Mouse (Mus musculus): Measurements from ENCODE around the gene Ctns.

DNA sequence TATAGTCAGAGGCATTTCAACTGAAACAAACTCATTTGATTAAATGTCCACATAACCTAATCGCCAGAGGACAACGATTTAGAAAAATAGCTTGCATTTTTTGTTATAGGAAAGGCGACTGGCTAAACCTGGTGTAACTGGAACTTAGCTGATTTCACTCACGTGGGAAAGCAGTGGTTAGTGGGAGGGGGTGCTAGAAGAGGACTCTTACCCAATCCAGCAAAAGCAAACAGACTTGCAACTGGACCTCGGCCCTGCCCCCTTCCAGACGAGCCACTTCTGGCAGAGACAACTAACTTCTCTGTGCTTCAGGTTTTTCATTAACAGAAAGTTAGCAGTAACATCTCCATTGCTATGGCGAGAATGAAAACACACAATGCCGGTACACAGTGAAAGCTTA lies 23.2 kb downstream of the Ctns start:
- no peak for TF ChIP-seq CTCF (IDR thresholded peaks at IDR 0.05; ENCODE audit: borderline replicate concordance, extremely low read depth, insufficient read depth, insufficient read length)
- no peak for TF ChIP-seq POLR2A (IDR thresholded peaks at IDR 0.05; ENCODE audit: borderline replicate concordance, extremely low read depth, insufficient read depth, insufficient read length, poor library complexity, severe bottlenecking)
